Mouse (Mus musculus) cerebellum, adult (tissue): Measurements from ENCODE around the gene Ankmy1.
A peak's percentile ranks its signal among the peaks of the same experiment; 100 is the strongest.

Experiments
- ATAC-seq: cut with Nextera tagmentation; 2 replicates; pipeline ENCODE4 v1.9.2; 2017; ENCODE audit warnings: mild to moderate bottlenecking, moderate library complexity, mixed read lengths; ENCODE audit not compliant: insufficient number of reproducible peaks, low FRiP score, low TSS enrichment

The Ankmy1 gene

GRCm38 (mm10) chr1:92902786-92903185 lies at the start of gene Ankmy1:
Ankmy1 (minus strand) TSS chr1:92902906.
- no peak for ATAC-seq

GRCm38 (mm10) chr1:92950607-92951006 lies 47.9 kb upstream of the Ankmy1 start, which contains the start of gene Gpr35:
Gpr35 (plus strand) TSS chr1:92950865.
- no peak for ATAC-seq

- ATAC-seq: no peak
These were observed 46.7 kb upstream of the Ankmy1 start for GRCm38 (mm10) chr1:92949426-92949825.

GRCm38 (mm10) chr1:92947966-92948365 lies 45.3 kb upstream of the Ankmy1 start:
- no peak for ATAC-seq

GRCm38 (mm10) chr1:92943219-92943989 lies 40.7 kb upstream of the Ankmy1 start:
- no peak for ATAC-seq

- ATAC-seq: no peak
These were observed 37.0 kb upstream of the Ankmy1 start for GRCm38 (mm10) chr1:92939746-92940145.

GRCm38 (mm10) chr1:92937797-92938196 lies 35.1 kb upstream of the Ankmy1 start:
- ATAC-seq: no peak

GRCm38 (mm10) chr1:92936467-92936866 lies 33.8 kb upstream of the Ankmy1 start:
- ATAC-seq: no peak

GRCm38 (mm10) chr1:92935977-92936376 lies 33.3 kb upstream of the Ankmy1 start:
- ATAC-seq: no peak

GRCm38 (mm10) chr1:92935054-92935962 lies 32.6 kb upstream of the Ankmy1 start:
- no peak for ATAC-seq

- peak; percentile 97 for ATAC-seq
These were observed 31.6 kb upstream of the Ankmy1 start, which contains the start of gene Capn10 for GRCm38 (mm10) chr1:92934182-92934827. Capn10 (plus strand) TSS chr1:92934376.

GRCm38 (mm10) chr1:92933611-92934010 lies 30.9 kb upstream of the Ankmy1 start:
- ATAC-seq: no peak

- no peak for ATAC-seq
These were observed 27.5 kb upstream of the Ankmy1 start for GRCm38 (mm10) chr1:92930171-92930706.

GRCm38 (mm10) chr1:92921496-92921895 lies 18.8 kb upstream of the Ankmy1 start:
- ATAC-seq: no peak

- ATAC-seq: no peak
These were observed 17.9 kb upstream of the Ankmy1 start for GRCm38 (mm10) chr1:92920474-92921200.

GRCm38 (mm10) chr1:92919775-92920174 lies 17.1 kb upstream of the Ankmy1 start:
- no peak for ATAC-seq

GRCm38 (mm10) chr1:92919151-92919550 lies 16.4 kb upstream of the Ankmy1 start:
- no peak for ATAC-seq

- no peak for ATAC-seq
These were observed 14.0 kb upstream of the Ankmy1 start for GRCm38 (mm10) chr1:92916725-92917124.

- no peak for ATAC-seq
These were observed 12.3 kb upstream of the Ankmy1 start for GRCm38 (mm10) chr1:92914993-92915392.

- ATAC-seq: no peak
These were observed 11.5 kb upstream of the Ankmy1 start for GRCm38 (mm10) chr1:92914239-92914638.
